Mouse (Mus musculus) CD4-positive helper T cell, adult 2 months (primary cell): ENCODE results near the gene Adgrv1.
"Not testable (repeated sequence)": the region's sequence is repeated elsewhere in the genome, so short reads cannot be mapped to it uniquely, and the experiment has no call there.

Experiments
- DNase-seq: peaks from one replicate; pipeline ENCODE4 v3.0.0-alpha.2; 2012; ENCODE audit warnings: low read depth, missing footprints, low spot score

Adgrv1 gene

GRCm38 (mm10) chr13:81342987-81343596 is 289.9 kb downstream of the Adgrv1 start:
- DNase-seq: no peak

DNA sequence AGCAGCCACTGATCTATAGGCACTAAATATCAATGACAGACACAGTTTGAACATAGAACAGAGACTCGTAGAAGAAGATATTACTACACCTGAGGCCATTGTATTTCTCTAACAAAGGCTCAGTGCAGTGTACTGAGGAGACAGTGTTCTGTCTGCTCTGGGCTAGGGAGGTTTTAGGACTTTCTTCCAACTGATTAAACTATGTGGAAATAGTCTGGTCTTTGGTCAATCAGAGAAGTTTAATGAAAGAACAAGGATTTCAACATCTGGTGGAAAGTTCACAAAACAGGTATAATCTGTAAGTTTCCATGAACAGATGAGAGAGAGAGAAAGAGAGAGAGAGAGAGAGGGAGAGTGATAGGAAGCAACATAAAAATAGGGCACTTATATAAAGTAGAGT is 297.7 kb downstream of the Adgrv1 start:
- DNase-seq: no peak

DNA sequence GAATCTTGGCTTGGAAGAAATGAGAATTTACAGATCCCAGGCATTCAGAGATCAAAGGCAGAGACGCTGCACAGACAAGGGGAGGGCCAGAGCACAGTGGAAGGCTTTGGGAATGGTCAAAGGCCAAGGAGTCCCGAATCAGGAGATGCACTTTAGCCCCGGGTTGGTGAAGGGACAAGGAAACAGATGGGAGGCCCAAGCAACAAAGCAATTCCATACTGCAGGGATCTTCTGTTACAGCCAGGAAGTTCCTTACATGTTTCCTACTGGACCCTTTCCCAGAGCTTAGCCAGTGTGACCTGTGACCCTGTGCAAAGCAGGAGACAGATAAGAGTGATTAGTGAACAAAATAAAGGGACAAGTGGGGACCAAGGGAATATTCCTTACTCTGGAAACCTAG is 300.9 kb downstream of the Adgrv1 start:
- no peak for DNase-seq

- DNase-seq: no peak
Measured at GRCm38 (mm10) chr13:81329762-81330161, 303.2 kb downstream of the Adgrv1 start.

- no peak for DNase-seq
Measured at GRCm38 (mm10) chr13:81328181-81328580, 304.8 kb downstream of the Adgrv1 start.

DNA sequence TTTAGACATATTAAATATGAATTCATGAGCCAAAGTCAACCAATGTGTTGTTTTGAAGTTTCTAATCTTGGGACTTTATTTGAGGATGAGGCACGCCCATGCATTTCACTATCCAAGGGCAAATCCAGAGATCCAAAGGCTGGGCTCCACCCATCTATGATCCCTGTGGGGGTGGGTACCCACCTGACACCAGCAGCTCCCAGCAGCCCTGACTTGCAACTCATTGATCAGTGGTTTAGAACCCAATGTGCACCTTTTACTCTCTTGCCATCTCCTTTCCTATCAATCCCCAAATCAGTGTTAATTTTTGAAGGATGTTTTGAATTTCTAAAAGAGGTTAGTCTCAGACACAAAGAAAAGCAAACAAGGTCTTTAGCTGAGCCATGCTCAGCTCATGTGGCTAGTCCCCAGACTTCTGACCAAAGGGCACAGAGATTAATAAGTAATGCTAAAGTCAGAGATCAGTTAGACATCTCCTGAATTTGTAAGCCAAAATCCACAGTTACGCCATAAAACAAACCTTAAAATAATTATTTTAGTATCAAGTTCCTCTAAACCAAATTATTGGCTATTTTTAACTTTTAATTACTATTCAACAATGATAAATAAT is 307.2 kb downstream of the Adgrv1 start:
- DNase-seq: no peak

- no peak for DNase-seq
Measured at GRCm38 (mm10) chr13:81323546-81324316, 309.2 kb downstream of the Adgrv1 start.

GRCm38 (mm10) chr13:81316581-81316980 is 316.4 kb downstream of the Adgrv1 start:
- no peak for DNase-seq

DNA sequence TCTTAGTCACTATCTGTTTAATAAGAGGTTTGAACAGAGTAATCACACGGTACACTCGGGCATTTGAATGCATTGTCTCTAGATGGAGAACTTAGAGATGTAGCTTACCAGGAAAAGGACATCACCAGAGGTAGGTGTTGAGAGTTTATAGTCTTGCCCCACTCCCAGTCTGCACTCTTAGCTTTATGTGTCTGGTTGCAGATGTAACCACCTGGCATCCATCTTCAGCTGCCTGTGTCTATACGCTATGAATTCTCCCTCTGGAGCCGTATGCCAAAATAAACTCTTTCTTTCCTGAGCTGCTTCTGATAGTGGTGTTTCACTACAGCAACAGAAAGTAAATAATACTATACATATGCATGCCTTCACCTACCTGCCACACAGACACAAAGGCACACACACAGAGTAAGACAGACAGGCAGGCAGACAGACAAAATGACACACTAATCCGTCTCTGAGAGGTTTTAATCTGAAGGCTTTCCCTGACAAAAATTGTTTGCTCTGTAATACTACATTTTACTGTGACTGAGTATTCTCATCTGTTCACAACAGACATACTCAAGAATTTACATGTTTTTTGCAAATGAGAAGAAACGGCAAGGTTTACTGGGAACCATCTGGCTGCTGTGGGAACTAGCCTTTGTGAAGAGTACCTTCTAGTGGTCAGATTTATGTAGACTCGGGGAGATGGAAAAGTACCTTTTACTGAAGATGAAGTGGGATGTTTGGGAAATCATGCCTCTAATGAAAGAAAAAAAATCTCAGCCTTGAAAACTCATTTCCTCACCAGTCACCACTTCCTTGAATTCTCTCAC is 318.4 kb downstream of the Adgrv1 start:
- DNase-seq: no peak

DNA sequence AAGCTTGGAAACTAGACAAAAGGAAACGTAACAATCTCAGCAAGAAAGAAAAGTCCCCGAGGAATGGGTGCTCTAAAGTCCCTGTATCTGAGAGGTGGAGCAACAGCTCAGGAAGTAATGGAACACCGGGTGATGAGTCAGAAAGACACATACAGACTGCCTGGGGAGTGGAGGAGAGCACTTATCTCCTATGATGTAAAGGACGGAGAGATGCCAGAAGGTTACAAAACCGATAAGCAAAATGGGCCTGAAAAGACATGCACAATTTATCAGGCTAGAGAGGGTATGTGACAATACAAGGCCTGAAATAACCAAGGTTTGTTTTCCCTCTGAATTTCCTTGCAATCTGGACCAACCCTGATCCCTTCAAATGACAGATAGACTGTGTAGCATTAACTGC is 320.8 kb downstream of the Adgrv1 start:
- DNase-seq: no peak

- DNase-seq: no peak
Measured at GRCm38 (mm10) chr13:81300851-81301250, 332.1 kb downstream of the Adgrv1 start.

DNA sequence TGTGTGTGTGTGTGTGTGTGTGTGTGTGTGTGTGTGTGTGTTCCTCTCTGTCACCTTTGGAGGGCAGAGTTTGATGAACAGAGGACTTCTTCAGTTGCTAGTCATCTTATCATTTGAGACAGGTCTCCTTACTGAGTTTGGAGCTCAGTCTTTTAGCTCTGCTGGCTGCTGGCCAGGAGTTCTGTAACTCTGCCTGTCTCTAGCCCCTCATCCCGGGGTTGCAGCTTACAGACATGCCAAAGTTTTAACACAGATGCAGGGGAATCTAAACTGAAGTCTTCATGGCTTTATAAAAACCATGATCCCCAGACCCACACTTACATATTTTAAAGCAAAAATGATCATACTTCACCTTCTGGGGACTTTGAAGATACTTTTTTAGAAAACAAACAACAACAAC is 338.8 kb downstream of the Adgrv1 start:
- DNase-seq: no peak

DNA sequence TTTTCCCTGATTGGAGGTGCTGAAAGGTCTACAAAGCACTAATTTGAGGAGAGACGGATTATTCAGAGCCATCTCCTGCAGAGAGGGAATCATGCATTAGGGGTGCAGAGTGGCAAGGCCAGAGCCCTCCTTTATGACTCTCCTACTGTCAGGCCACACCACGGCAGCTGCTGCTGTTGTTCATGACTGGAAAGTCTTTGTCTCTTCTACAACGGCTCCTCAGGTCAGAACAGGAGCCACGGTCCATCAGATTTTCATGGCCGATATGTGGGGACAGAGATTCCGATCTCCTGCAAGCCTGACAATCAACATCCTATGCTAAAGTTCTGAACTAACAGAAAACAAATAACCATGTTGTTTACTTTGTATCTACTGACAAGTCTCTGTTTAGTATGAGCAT is 350.8 kb downstream of the Adgrv1 start:
- no peak for DNase-seq

- no peak for DNase-seq
Measured at GRCm38 (mm10) chr13:81280650-81281229, 352.2 kb downstream of the Adgrv1 start.

- no peak for DNase-seq
Measured at GRCm38 (mm10) chr13:81279351-81279736, 353.6 kb downstream of the Adgrv1 start.

DNA sequence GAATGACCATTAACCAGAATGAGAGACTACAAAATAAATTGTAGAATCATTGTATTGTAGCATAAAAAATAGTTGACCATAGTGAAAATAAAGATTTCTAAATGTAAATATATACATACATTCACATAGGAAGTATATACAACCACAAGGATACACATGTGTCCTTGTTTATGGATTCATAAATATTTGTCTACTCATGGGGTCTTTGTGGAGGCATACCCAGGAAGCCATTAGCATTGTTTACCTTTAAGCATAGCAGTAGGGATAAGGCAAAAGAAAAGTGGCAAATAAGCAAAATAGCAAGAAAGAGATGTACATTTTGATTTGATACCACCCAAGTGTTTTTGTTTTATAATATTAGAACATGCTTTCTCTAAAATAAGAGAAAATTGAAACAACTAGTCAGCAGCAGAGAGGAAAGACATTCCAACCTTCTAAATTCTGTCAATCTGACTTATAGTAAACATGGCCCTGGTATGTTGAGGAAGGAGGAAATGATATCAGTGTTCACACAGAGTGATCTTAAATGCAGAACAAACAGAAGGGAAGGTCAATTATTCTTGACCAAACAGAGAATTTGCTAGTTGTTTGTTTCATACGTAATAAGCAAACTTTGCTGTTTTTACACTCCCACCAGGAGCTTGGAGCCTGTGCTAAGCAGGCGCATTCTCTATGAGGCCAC is 354.1 kb downstream of the Adgrv1 start:
- DNase-seq: no peak

GRCm38 (mm10) chr13:81273837-81274236 is 359.1 kb downstream of the Adgrv1 start:
- no peak for DNase-seq

DNA sequence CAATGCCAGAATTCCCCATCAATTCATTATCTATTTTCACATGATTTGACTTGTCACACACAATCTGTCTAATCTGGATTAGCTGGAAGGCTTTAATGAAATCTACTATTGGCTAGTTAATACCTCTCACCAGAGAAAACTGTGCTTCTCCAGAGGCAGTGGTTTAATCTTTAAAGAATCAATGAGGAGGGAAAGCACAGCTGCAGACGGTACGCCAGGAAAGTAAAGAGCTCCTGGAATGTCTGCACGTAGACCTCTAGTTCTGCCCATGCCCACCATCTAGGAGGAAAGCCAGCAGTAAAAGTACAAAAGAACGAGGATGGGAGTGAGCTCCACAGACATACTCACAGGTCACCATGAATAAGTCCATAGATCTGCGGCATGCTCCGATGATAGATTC is 362.6 kb downstream of the Adgrv1 start:
- DNase-seq: no peak

GRCm38 (mm10) chr13:81269056-81269455 is 363.9 kb downstream of the Adgrv1 start:
- no peak for DNase-seq

DNA sequence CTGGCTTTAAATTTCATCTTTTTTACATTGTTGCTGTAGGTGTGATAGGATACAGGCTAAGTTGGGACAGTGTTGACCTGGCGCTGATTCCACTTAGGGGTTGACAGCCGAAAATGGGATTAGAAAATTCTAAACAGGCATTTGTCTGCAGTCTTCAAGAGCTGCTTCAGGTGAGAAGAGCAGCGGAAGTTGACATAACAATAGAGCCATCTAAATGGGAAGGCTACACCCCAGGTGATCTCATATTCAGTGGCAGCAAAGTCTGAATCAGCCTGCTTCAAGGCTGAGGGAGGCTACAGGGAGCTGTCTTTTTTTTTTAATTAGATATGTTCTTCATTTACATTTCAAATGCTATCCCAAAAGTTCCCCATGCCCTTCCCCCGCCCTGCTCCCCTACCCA is 365.5 kb downstream of the Adgrv1 start:
- DNase-seq: not testable (repeated sequence)

- no peak for DNase-seq
Measured at GRCm38 (mm10) chr13:81264465-81264864, 368.5 kb downstream of the Adgrv1 start.
